Mouse (Mus musculus) left cerebral cortex, postnatal 4 days (tissue): ENCODE data around the gene A830018L16Rik. TPM values are rescaled to one million over a fixed set of nuclear protein-coding genes. Genes with fewer than 3 reads are reported as not detected.
"Not testable (repeated sequence)": the region's sequence is repeated elsewhere in the genome, so short reads cannot be mapped to it uniquely, and the experiment has no call there.

Experiments
- DNase-seq: peaks from one replicate; pipeline ENCODE4 v3.0.0-alpha.2; 2022
- intact Hi-C: fragments of 180-260 bp; cut with DNase I; formaldehyde crosslinking; loops from one replicate; pipeline ENCODE4 v1.15.1; 2025
- total RNA-seq, 2 experiments: library from RNA; stranded (reverse); gene quantifications; 2 replicates each; pipeline ENCODE4 v1.2.3; 2021

Gene A830018L16Rik
- 10 to 100 TPM; 81.9 to 86.8 TPM for total RNA-seq

- peak; percentile 84 for DNase-seq
- intact Hi-C loops = no loop called here
These were observed at the start of gene A830018L16Rik for GRCm38 (mm10) chr1:11413894-11414556. A830018L16Rik (plus strand) TSS chr1:11414105.

GRCm38 (mm10) chr1:11385846-11386245, 28.1 kb upstream of the A830018L16Rik start:
- no peak for DNase-seq
- intact Hi-C loops = no loop called here

- DNase-seq = no peak
- intact Hi-C loops = no loop called here
These were observed 18.5 kb upstream of the A830018L16Rik start for GRCm38 (mm10) chr1:11395408-11395807.

- intact Hi-C loops = no loop called here
- DNase-seq = no peak
These were observed 17.7 kb upstream of the A830018L16Rik start for GRCm38 (mm10) chr1:11395996-11396736.

GRCm38 (mm10) chr1:11401159-11401558, 12.7 kb upstream of the A830018L16Rik start:
- intact Hi-C loops = no loop called here

GRCm38 (mm10) chr1:11405527-11405926, 8.4 kb upstream of the A830018L16Rik start:
- no peak for DNase-seq
- intact Hi-C loops = no loop called here

More at GRCm38 (mm10) chr1:11401159-11401558, 12.7 kb upstream of the A830018L16Rik start:
- DNase-seq = no peak

- DNase-seq = no peak
- intact Hi-C loops = no loop called here
These were observed 7.9 kb upstream of the A830018L16Rik start for GRCm38 (mm10) chr1:11406026-11406425.

- peak; percentile 50 for DNase-seq
- intact Hi-C loops = no loop called here
These were observed 655 bp downstream of the A830018L16Rik start for GRCm38 (mm10) chr1:11414560-11414959.

- intact Hi-C loops = no loop called here
These were observed 13.4 kb downstream of the A830018L16Rik start for GRCm38 (mm10) chr1:11427310-11427709.

GRCm38 (mm10) chr1:11458353-11458752, 44.4 kb downstream of the A830018L16Rik start:
- intact Hi-C loops = loop anchor here (10.0 kb wide), 1 partner anchor 624 kb away; no protein-coding TSS in a partner anchor

More at GRCm38 (mm10) chr1:11427310-11427709, 13.4 kb downstream of the A830018L16Rik start:
- DNase-seq = no peak

GRCm38 (mm10) chr1:11466325-11466724, 52.4 kb downstream of the A830018L16Rik start:
- intact Hi-C loops = no loop called here
- no peak for DNase-seq

More at GRCm38 (mm10) chr1:11458353-11458752, 44.4 kb downstream of the A830018L16Rik start:
- DNase-seq = peak; percentile 78

- no peak for DNase-seq
- intact Hi-C loops = no loop called here
These were observed 53.2 kb downstream of the A830018L16Rik start for GRCm38 (mm10) chr1:11467065-11467643.

GRCm38 (mm10) chr1:11492936-11493335, 79.0 kb downstream of the A830018L16Rik start:
- DNase-seq = no peak
- intact Hi-C loops = no loop called here

GRCm38 (mm10) chr1:11501556-11501955, 87.7 kb downstream of the A830018L16Rik start:
- intact Hi-C loops = no loop called here
- DNase-seq = no peak

GRCm38 (mm10) chr1:11549810-11550209, 135.9 kb downstream of the A830018L16Rik start:
- intact Hi-C loops, DNase-seq: not testable (repeated sequence)

- intact Hi-C loops = loop anchor here (10.0 kb wide), 2 partner anchors 421 to 731 kb away; no protein-coding TSS in a partner anchor
- DNase-seq = peak; percentile 58
These were observed 151.4 kb downstream of the A830018L16Rik start for GRCm38 (mm10) chr1:11565309-11565708.

- intact Hi-C loops = loop anchor here (10.0 kb wide), 2 partner anchors 422 to 732 kb away; no protein-coding TSS in a partner anchor
- no peak for DNase-seq
These were observed 152.8 kb downstream of the A830018L16Rik start for GRCm38 (mm10) chr1:11566730-11567129.

GRCm38 (mm10) chr1:11567300-11567885, 153.5 kb downstream of the A830018L16Rik start:
- intact Hi-C loops = loop anchor here (10.0 kb wide), 2 partner anchors 423 to 733 kb away; no protein-coding TSS in a partner anchor
- DNase-seq = no peak

GRCm38 (mm10) chr1:11570274-11570673, 156.4 kb downstream of the A830018L16Rik start:
- intact Hi-C loops = no loop called here
- no peak for DNase-seq

GRCm38 (mm10) chr1:11573462-11573861, 159.6 kb downstream of the A830018L16Rik start:
- DNase-seq = no peak
- intact Hi-C loops = no loop called here

- DNase-seq = no peak
- intact Hi-C loops = no loop called here
These were observed 166.1 kb downstream of the A830018L16Rik start for GRCm38 (mm10) chr1:11580026-11580425.
